Mouse (Mus musculus) liver, adult 2 months (tissue): ENCODE data around the gene Gm21976.

Experiments
- CTCF ChIP-seq: fragments of 200-500 bp; IDR thresholded peaks from 2 replicates; pipeline ENCODE4 v1.5.1; 2011; ENCODE audit warnings: low read depth, low read length, control low read depth
- POLR2A ChIP-seq: fragments of 200-500 bp; IDR thresholded peaks from 2 replicates; pipeline ENCODE4 v1.6.1; 2011; ENCODE audit warnings: low read length, control low read depth; ENCODE audit not compliant: insufficient read depth; ENCODE audit errors: extremely low read depth

DNA sequence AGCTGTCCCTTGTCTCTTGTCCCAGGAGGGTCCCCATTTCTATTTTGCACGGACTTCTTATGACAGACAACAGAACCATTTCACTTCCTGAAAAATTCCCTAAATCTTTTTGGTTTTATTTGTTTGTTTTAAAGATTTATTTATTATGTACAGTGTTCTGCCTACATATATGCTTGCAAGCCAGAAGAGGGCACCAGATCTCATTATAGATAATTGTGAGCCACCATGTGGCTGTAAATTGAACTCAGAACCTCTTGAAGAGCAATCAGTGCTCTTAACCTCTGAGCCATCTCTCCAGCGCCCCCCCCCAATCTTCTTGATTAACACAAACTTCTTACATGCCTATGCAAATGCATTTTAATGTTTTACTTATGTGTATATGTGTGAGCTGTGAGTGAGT, 11.0 kb downstream of the Gm21976 start:
- TF ChIP-seq CTCF: no peak
- no peak for TF ChIP-seq POLR2A
